Mouse (Mus musculus): ENCODE data around the gene Krtap5-5. TPM values are rescaled to one million over a fixed set of nuclear protein-coding genes. Genes with fewer than 3 reads are reported as not detected.

Krtap5-5 gene
- polyA plus RNA-seq, 1 experiment from 2014 or later = not detected

DNA sequence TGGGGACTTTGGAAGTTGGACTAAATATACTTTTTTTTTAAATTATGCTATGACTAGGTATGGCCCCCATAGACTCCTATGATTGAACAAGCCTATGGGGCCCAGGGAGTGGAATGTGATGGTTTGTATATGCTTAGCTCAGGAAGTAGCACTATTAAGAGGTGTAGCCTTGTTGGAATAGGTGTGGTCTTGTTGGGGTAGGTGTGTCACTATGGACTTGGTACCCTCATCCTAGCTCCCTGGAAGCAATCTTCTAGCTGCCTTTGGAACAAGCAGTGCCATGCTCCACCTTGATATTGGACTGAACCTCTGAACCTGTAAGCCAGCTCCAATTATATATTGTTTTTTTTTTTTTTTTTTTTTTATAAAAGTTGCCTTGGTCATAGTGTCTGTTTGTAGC lies 24.3 kb downstream of the Krtap5-5 start:
- ATAC-seq (ENCODE audit: insufficient number of reproducible peaks, low FRiP score, low TSS enrichment, low read depth) = no peak
- H3K4me3 ChIP-seq = no peak overlapping the region
- H3K27me3 ChIP-seq = no peaks in the 10 kb centered on the region
- H3K4me2 ChIP-seq = no peak overlapping the region
- no peaks in the 10 kb centered on the region for H3K9me3 ChIP-seq
- no peak overlapping the region for H3K27ac ChIP-seq
- H3K36me3 ChIP-seq = no peaks in the 10 kb centered on the region
- H3K9ac ChIP-seq = no peak overlapping the region
- no peaks in the 10 kb centered on the region for H3K4me1 ChIP-seq

DNA sequence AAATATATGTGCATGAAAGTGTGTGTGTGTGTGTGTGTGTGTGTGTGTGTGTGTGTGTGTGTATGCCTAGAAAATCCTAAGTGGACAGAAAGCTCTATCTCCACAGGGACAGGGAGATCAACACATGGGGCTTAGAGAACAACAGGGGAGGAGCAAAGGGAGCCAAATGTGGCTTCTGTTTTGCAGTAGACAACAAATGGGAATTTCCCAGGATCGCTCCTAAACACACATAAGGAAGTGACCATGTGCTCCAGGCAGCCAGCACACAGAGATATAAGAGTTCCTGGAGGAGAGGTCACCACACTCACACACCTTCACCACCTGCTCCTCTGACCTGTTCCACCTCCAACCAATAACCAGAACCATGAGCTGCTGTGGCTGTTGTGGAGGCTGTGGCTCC lies 28.7 kb downstream of the Krtap5-5 start, which contains the start of gene Krtap5-3:
TSS of gene Krtap5-3 (plus strand) at position 301 of the 400 bp plus-strand sequence.
- WGBS = 41% methylated on average over 1 of the region's 1 CpGs
- H3K4me2 ChIP-seq = no peak within 1 kb of the TSS
- H3K27me3 ChIP-seq = no peaks in the 10 kb centered on the region
- no peak within 1 kb of the TSS for H3K4me3 ChIP-seq
- H3K9ac ChIP-seq = no peak within 1 kb of the TSS
- no peak for ATAC-seq (ENCODE audit: insufficient number of reproducible peaks, low FRiP score, low TSS enrichment, low read depth)
- no peaks in the 10 kb centered on the region for H3K36me3 ChIP-seq
- no peaks in the 10 kb centered on the region for H3K4me1 ChIP-seq
- no peaks in the 10 kb centered on the region for H3K9me3 ChIP-seq
- no peak within 1 kb of the TSS for H3K27ac ChIP-seq

DNA sequence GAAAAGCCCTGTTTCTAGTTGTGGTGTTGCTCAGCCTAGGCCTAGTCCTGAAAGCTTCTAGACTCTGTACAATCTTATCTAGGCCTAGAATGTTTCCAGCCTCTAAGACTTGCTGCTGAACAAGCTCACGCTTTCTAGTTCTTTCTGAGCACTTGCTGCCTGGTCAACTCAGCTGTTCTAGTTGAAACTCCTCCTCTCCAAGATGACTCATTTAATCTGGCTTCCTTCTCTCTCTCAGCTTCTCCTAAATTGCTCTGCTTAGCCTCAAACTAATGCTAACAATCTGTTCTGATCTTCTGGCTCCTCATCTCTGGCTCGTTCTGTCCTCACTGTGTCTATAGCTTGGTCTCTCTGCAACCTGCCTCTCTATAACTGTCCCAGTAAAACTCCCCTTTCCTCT lies 31.0 kb downstream of the Krtap5-5 start:
- Histone ChIP-seq H3K27ac (no peak overlapping the region), H3K4me2 (no peak overlapping the region), H3K4me1 (no peaks in the 10 kb centered on the region), H3K27me3 (no peaks in the 10 kb centered on the region), H3K9ac (no peak overlapping the region), H3K4me3 (no peak overlapping the region), H3K9me3 (no peaks in the 10 kb centered on the region), H3K36me3 (no peaks in the 10 kb centered on the region)
- ATAC-seq (ENCODE audit: insufficient number of reproducible peaks, low FRiP score, low TSS enrichment, low read depth) = no peak
- WGBS = 82% methylated on average over 2 of the region's 2 CpGs

DNA sequence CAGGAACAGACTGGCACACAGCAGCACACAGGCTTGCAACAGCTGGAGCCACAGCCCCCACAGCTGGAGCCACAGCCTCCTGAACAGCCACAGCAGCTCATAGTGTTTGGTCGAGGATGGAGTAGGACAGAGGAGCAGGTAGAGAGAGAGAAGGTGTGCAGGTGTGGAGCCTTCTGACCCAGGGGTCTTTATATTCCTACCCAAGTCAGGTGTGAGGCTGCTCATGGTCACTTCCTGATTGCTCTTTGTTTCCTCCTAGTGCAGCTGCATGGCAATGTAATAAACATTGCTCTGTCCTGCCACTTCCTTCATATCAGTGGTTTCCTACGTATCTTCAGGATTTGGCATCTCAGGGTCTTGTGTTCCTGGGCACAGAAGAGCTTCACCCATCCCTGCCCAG lies 39.5 kb downstream of the Krtap5-5 start, which contains the start of gene Gm10153:
TSS of gene Gm10153 (minus strand) at position 101 of the 400 bp plus-strand sequence.
- Histone ChIP-seq H3K9ac (no peak within 1 kb of the TSS), H3K4me2 (no peak within 1 kb of the TSS), H3K4me3 (no peak within 1 kb of the TSS), H3K4me1 (no peaks in the 10 kb centered on the region), H3K27me3 (no peaks in the 10 kb centered on the region), H3K27ac (no peak within 1 kb of the TSS), H3K9me3 (no peaks in the 10 kb centered on the region), H3K36me3 (no peaks in the 10 kb centered on the region)
- 36% methylated on average over 2 of the region's 2 CpGs for WGBS
- no peak for ATAC-seq (ENCODE audit: insufficient number of reproducible peaks, low FRiP score, low TSS enrichment, low read depth)

DNA sequence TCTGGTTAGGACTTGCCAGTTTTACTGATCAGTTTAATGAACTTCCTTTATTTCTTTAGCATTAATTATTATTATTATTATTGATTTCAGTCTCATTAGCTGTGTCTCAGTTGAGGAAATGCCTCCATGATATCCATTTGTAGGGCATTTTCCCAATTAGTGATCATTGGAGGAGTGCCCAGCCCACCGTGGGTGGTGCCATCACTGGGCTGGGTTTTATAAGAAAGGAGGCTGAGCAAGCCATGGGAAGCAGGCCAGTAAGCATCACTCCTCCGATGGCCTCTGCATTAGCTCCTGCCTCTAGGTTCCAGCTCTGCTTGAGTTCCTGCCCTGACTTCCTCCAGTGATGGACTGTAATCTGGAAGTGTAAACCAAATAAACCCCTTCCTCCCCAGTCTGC lies 41.6 kb downstream of the Krtap5-5 start:
- no peaks in the 10 kb centered on the region for H3K4me1 ChIP-seq
- no peak for ATAC-seq (ENCODE audit: insufficient number of reproducible peaks, low FRiP score, low TSS enrichment, low read depth)
- no peak overlapping the region for H3K9ac ChIP-seq
- H3K4me2 ChIP-seq = no peak overlapping the region
- H3K27me3 ChIP-seq = no peaks in the 10 kb centered on the region
- no peaks in the 10 kb centered on the region for H3K9me3 ChIP-seq
- no peaks in the 10 kb centered on the region for H3K36me3 ChIP-seq
- 54% methylated on average over 2 of the region's 2 CpGs for WGBS
- H3K4me3 ChIP-seq = no peak overlapping the region
- H3K27ac ChIP-seq = no peak overlapping the region

DNA sequence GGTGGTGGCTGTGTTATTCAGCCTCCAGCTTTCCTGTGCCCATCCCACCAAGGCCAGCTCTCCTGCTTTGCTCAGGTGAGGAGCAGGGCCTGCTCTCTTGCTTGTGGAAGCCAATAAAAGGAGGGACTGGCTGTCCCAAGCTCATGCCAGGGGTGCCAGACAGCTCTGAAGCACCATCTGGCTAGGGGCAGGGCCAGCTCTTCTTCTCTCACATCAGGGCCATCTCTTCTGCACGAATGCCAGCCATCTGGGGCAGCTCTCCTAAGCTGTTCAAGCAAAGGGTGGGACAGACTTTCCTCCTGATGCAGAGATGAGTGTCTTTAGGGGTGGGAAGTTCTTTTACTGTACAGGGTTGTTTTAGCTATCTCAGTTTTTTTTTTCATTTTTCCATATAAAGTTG lies 48.8 kb downstream of the Krtap5-5 start:
- H3K27ac ChIP-seq = no peak overlapping the region
- no peaks in the 10 kb centered on the region for H3K27me3 ChIP-seq
- no peaks in the 10 kb centered on the region for H3K9me3 ChIP-seq
- no peak for ATAC-seq (ENCODE audit: insufficient number of reproducible peaks, low FRiP score, low TSS enrichment, low read depth)
- no peaks in the 10 kb centered on the region for H3K36me3 ChIP-seq
- no peaks in the 10 kb centered on the region for H3K4me1 ChIP-seq
- no peak overlapping the region for H3K9ac ChIP-seq
- 47% methylated on average over 1 of the region's 1 CpGs for WGBS
- no peak overlapping the region for H3K4me3 ChIP-seq
- H3K4me2 ChIP-seq = no peak overlapping the region

Other genes with a start within 250 kb of the Krtap5-5 start
- gene Mob2, start 168.9 kb downstream of the Krtap5-5 start, polyA plus RNA-seq (2015; fragmentation: Nextera tagmentation; extraction: Ambion mirVana) = 78.2 and 82.2 TPM in 2 replicates
- 5.5 and 6.9 TPM in 2 replicates for gene Dusp8, start 134.1 kb downstream of the Krtap5-5 start, polyA plus RNA-seq (2015; fragmentation: Nextera tagmentation; extraction: Ambion mirVana)
- gene Gm45618, start 109.2 kb downstream of the Krtap5-5 start, polyA plus RNA-seq (2015; fragmentation: Nextera tagmentation; extraction: Ambion mirVana) = not detected in 2 replicates
- not detected in 2 replicates for gene Gm39115, start 93.9 kb downstream of the Krtap5-5 start, polyA plus RNA-seq (2015; fragmentation: Nextera tagmentation; extraction: Ambion mirVana)
- gene Gm45337, start 85.4 kb downstream of the Krtap5-5 start, polyA plus RNA-seq (2015; fragmentation: Nextera tagmentation; extraction: Ambion mirVana) = not detected in 2 replicates
- gene Gm29735, start 72.9 kb downstream of the Krtap5-5 start, polyA plus RNA-seq (2015; fragmentation: Nextera tagmentation; extraction: Ambion mirVana) = not detected in 2 replicates
- gene Gm4553, start 64.2 kb downstream of the Krtap5-5 start, polyA plus RNA-seq (2015; fragmentation: Nextera tagmentation; extraction: Ambion mirVana) = not detected in 2 replicates
- not detected in 2 replicates for gene Krtap5-2, start 54.0 kb downstream of the Krtap5-5 start, polyA plus RNA-seq (2015; fragmentation: Nextera tagmentation; extraction: Ambion mirVana)
- not detected in 2 replicates for gene Gm10153, start 39.6 kb downstream of the Krtap5-5 start, polyA plus RNA-seq (2015; fragmentation: Nextera tagmentation; extraction: Ambion mirVana)
- not detected in 2 replicates for gene Krtap5-3, start 28.6 kb downstream of the Krtap5-5 start, polyA plus RNA-seq (2015; fragmentation: Nextera tagmentation; extraction: Ambion mirVana)
- not detected in 2 replicates for gene Gm7579, start 18.1 kb downstream of the Krtap5-5 start, polyA plus RNA-seq (2015; fragmentation: Nextera tagmentation; extraction: Ambion mirVana)
- not detected in 2 replicates for gene Gm40460, start 11.1 kb upstream of the Krtap5-5 start, polyA plus RNA-seq (2015; fragmentation: Nextera tagmentation; extraction: Ambion mirVana)
- not detected in 2 replicates for gene Gm2431, start 28.4 kb upstream of the Krtap5-5 start, polyA plus RNA-seq (2015; fragmentation: Nextera tagmentation; extraction: Ambion mirVana)
- not detected in 2 replicates for gene Gm4559, start 44.4 kb upstream of the Krtap5-5 start, polyA plus RNA-seq (2015; fragmentation: Nextera tagmentation; extraction: Ambion mirVana)
- gene Krtap5-1, start 67.1 kb upstream of the Krtap5-5 start, polyA plus RNA-seq (2015; fragmentation: Nextera tagmentation; extraction: Ambion mirVana) = not detected in 2 replicates
- not detected in 2 replicates for gene Krtap5-4, start 73.6 kb upstream of the Krtap5-5 start, polyA plus RNA-seq (2015; fragmentation: Nextera tagmentation; extraction: Ambion mirVana)
- 4.0 and 4.6 TPM in 2 replicates for gene Ifitm10, start 143.8 kb upstream of the Krtap5-5 start, polyA plus RNA-seq (2015; fragmentation: Nextera tagmentation; extraction: Ambion mirVana)
- not detected in 2 replicates for gene Gm49369, start 152.7 kb upstream of the Krtap5-5 start, polyA plus RNA-seq (2015; fragmentation: Nextera tagmentation; extraction: Ambion mirVana)
- gene Ctsd, start 158.1 kb upstream of the Krtap5-5 start, polyA plus RNA-seq (2015; fragmentation: Nextera tagmentation; extraction: Ambion mirVana) = 392 and 426 TPM in 2 replicates
- gene Syt8, start 204.9 kb upstream of the Krtap5-5 start, polyA plus RNA-seq (2015; fragmentation: Nextera tagmentation; extraction: Ambion mirVana) = 6.3 and 6.7 TPM in 2 replicates
- gene Tnni2, start 211.8 kb upstream of the Krtap5-5 start, polyA plus RNA-seq (2015; fragmentation: Nextera tagmentation; extraction: Ambion mirVana) = 136 and 529 TPM in 2 replicates
- gene Lsp1, start 230.8 kb upstream of the Krtap5-5 start, polyA plus RNA-seq (2015; fragmentation: Nextera tagmentation; extraction: Ambion mirVana) = 57.3 and 63.3 TPM in 2 replicates